Mouse (Mus musculus) bone marrow macrophage, adult 2 months (primary cell): ENCODE results near the gene Ankrd31. TPM values are rescaled to one million over a fixed set of nuclear protein-coding genes. Genes with fewer than 3 reads are reported as not detected.
"Not testable (repeated sequence)": the region's sequence is repeated elsewhere in the genome, so short reads cannot be mapped to it uniquely, and the experiment has no call there.

Experiments
- H3K27ac ChIP-seq: 2 replicates; pipeline ENCODE4 v1.5.1; 2012; ENCODE audit warnings: low read depth, low read length; ENCODE audit not compliant: insufficient read depth
- H3K4me1 ChIP-seq: 2 replicates; pipeline ENCODE4 v1.6.1; 2012; ENCODE audit warnings: low read length; ENCODE audit not compliant: control insufficient read depth, insufficient read depth
- H3K4me3 ChIP-seq: 2 replicates; pipeline ENCODE4 v1.5.1; 2012; ENCODE audit warnings: mild to moderate bottlenecking, low read length, moderate library complexity; ENCODE audit not compliant: insufficient read depth
- CTCF ChIP-seq: IDR thresholded peaks from 2 replicates; pipeline ENCODE4 v1.5.1; 2012; ENCODE audit warnings: low read depth, mild to moderate bottlenecking, low read length, moderate library complexity
- POLR2A ChIP-seq: IDR thresholded peaks from 2 replicates; pipeline ENCODE4 v1.6.1; 2012; ENCODE audit warnings: mild to moderate bottlenecking, low read depth, low read length, borderline replicate concordance
- polyA plus RNA-seq: library from polyadenylated mRNA; stranded (reverse); fragments of >200 nt; gene quantifications from 2 replicates; pipeline ENCODE4 v1.2.4, GENCODE M21; 2012; ENCODE audit not compliant: missing spikeins, insufficient read depth, insufficient read length

Ankrd31 gene
- polyA plus RNA-seq, 1 experiment, result not detected

- Histone ChIP-seq H3K27ac (no peak overlapping the region), H3K4me1 (no peaks in the 10 kb centered on the region), H3K4me3 (no peak overlapping the region)
- TF ChIP-seq POLR2A, result no peak
- TF ChIP-seq CTCF, result no peak
Measured at GRCm38 (mm10) chr13:96911202-96911601, 163.1 kb downstream of the Ankrd31 start.

DNA sequence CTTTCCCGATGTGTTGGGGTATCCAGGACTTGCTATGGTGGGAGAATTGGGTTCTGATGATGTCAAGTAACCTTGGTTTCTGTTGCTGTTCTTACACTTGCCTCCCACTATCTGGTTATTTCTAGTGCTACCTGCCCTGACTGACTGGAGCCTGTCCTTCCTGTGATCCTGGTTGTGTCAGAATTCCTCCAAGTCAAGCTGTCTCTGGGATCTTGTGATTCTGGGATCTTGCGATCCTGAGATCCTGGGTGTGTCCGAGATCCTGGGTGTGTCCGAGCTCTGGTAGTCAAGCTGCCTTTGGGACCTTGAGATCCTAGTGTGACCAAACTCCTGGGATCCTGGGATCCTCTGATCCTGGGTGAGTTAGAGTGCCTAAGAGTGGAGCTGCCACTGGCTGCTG, 175.1 kb downstream of the Ankrd31 start:
- not testable (repeated sequence) for H3K27ac ChIP-seq, H3K4me1 ChIP-seq, H3K4me3 ChIP-seq

DNA sequence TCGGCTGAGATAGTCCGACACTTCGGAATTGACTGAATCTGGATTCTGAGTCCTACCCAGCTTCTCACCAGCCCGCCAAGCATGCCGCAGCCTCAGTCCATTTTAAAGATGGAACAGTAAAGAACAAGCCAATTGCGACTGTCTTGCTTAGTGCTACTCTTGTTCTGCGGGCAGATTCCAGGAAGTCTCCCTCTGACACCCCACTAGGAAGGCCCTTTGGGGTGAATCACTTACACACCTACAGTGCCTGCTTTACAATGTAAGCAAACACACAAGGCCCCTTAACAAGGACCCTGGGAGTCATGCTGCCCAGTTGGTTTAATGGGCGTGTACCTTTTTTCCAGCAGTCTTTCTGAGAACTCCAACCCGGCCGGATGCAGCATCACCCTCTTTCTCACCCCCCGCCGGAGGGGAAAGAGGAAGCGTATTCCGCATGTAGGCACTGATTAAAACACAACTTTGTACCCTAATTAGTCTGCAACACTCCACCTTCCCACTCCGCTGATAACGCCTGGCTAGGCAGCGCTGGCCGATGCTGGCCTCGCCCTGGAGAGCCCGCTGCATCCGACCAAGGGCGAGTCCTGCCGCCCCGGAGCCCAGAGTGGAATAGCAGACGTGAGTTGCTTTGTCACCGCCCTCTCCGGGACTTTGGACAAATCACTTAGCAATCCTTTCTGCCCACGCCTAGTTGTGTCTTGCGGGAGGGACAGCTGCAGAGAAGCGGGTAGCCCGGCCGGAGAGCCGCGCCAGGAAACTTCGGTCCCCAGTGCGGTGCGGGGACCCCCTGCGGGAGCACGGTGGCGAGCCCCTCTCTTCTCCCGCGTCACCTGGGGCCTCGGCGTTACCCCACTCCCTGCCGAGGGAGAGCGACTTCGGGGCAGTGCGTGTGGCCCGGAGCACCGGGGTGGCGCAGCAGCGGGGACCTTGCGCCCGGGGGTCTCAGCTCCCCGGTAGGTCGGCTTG, 176.2 kb downstream of the Ankrd31 start, which contains the start of gene Gcnt4:
Gcnt4 (plus strand) TSS at position 691 of the 963 bp plus-strand sequence.
- TF ChIP-seq CTCF (no peak), POLR2A (no peak)
- Histone ChIP-seq H3K4me3 (peak within 1 kb of the TSS; percentile 61), H3K27ac (no peak within 1 kb of the TSS), H3K4me1 (no peaks in the 10 kb centered on the region)

DNA sequence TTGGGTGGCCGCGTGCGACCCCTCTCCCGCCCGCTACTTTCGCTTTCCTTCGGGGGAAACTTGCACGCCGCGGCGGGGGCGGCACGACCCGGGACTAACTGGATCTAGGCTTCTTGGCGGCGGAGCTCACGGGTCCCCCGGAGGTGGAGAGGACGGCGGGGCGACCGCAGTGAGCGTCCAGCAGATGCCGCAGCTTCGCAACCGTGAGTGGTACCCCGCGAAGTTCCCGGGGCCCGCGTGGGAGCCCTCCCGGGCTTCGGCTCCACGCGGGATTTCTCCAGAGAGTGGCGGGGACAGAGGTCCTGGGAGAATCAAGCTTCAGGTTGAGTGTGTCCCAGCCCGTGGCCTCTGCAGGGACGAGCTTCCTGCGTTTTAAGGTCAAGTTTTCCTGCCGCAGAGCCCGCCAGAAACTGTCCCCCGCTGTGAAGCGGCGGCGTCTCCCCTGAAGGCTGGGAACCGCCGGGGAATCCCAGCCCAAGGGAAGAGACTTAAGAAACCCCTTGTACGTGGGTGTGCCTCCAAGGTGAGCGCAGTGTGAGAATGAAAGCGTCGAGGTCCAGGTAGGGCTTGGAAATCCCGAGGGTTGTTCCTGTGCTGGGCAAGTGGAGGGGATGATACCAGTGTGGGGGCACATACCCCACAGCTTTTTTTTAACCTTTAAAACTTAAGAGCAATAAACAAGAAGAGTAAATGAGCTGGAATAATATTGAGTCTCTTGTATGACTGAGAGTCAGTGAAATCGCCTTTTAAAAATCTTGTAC, 177.1 kb downstream of the Ankrd31 start:
- no peak overlapping the region for H3K27ac ChIP-seq

GRCm38 (mm10) chr13:96925991-96926725, 178.1 kb downstream of the Ankrd31 start:
- Histone ChIP-seq H3K4me3 (no peak overlapping the region), H3K27ac (no peak overlapping the region)
- TF ChIP-seq POLR2A (no peak), CTCF (no peak)

More for the DNA sequence above, 177.1 kb downstream of the Ankrd31 start:
- no peak for TF ChIP-seq CTCF
- no peak for TF ChIP-seq POLR2A
- Histone ChIP-seq H3K4me1 (no peaks in the 10 kb centered on the region), H3K4me3 (peak overlapping the region; percentile 61)

GRCm38 (mm10) chr13:96927781-96928180, 179.7 kb downstream of the Ankrd31 start:
- H3K4me3 ChIP-seq, result no peak overlapping the region
- TF ChIP-seq CTCF (no peak), POLR2A (no peak)
- H3K27ac ChIP-seq, result no peak overlapping the region
- H3K4me1 ChIP-seq, result no peaks in the 10 kb centered on the region

More at GRCm38 (mm10) chr13:96925991-96926725, 178.1 kb downstream of the Ankrd31 start:
- H3K4me1 ChIP-seq, result no peaks in the 10 kb centered on the region

GRCm38 (mm10) chr13:96928432-96929039, 180.5 kb downstream of the Ankrd31 start:
- H3K4me1 ChIP-seq, result no peaks in the 10 kb centered on the region
- H3K27ac ChIP-seq, result no peak overlapping the region
- no peak overlapping the region for H3K4me3 ChIP-seq
- no peak for TF ChIP-seq POLR2A
- no peak for TF ChIP-seq CTCF

DNA sequence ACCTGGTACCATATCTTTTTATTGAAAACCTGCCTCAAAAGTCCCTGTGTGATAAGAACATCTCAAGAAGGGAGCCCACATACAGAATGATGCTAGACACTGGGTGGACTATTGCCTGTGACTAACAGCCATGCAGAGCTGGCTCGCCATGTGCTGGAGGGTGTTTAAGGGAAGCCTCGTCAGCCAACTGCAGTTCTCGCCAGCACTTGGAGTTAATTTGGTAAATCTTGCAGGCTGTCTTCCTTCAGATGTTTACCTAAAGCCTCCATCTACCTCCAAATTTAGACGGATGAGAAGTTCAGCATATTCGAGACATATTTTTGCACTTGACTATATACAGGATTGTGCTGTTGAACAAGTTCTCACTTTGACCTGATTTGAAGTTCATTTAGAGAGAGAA, 184.7 kb downstream of the Ankrd31 start:
- Histone ChIP-seq H3K4me1 (no peaks in the 10 kb centered on the region), H3K4me3 (no peak overlapping the region), H3K27ac (no peak overlapping the region)
- TF ChIP-seq POLR2A (no peak), CTCF (no peak)

DNA sequence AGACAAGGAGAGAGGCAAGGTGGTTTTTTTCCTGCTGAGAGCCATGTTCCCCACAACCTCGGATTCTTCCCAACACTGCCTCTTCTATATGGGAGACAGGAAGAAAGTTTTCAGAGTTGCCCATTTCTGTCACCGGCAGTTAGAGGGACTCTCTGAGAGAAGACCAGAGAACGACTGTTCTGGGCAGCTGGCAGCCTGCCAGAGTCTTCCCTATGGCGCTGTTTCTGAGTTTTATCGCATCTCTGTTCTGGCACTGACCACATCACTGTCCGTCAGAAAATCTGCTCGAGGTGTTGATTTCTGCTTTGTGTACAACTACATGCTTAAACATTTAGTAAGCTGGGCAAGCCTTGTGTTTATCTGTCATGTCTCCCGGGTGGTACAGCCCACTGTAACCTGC, 185.3 kb downstream of the Ankrd31 start:
- H3K4me1 ChIP-seq, result no peaks in the 10 kb centered on the region
- H3K27ac ChIP-seq, result no peak overlapping the region
- TF ChIP-seq CTCF (no peak), POLR2A (no peak)
- H3K4me3 ChIP-seq, result no peak overlapping the region
